Mouse (Mus musculus) gastrocnemius, adult 8-10 months (tissue): ENCODE data around the gene Gpr183. TPM values are rescaled to one million over a fixed set of nuclear protein-coding genes. Genes with fewer than 3 reads are reported as not detected.

Experiments
- DNase-seq, 2 experiments: peaks; one replicate each; pipeline ENCODE4 v3.0.0; 2022; ENCODE audit warnings: low spot score in 2 of 2
- total RNA-seq, 4 experiments: library from RNA; stranded (reverse); gene quantifications; 2 replicates each; pipeline ENCODE4 v1.2.4; 2022

Gene Gpr183
- total RNA-seq, 4 experiments from 2014 or later: 0.15 to 0.38 (median 0.23) TPM

GRCm38 (mm10) chr14:121958041-121958750 lies 6.8 kb downstream of the Gpr183 start:
- no peak for DNase-seq

- no peak for DNase-seq
Measured at GRCm38 (mm10) chr14:121957176-121957871, 7.7 kb downstream of the Gpr183 start.

DNA sequence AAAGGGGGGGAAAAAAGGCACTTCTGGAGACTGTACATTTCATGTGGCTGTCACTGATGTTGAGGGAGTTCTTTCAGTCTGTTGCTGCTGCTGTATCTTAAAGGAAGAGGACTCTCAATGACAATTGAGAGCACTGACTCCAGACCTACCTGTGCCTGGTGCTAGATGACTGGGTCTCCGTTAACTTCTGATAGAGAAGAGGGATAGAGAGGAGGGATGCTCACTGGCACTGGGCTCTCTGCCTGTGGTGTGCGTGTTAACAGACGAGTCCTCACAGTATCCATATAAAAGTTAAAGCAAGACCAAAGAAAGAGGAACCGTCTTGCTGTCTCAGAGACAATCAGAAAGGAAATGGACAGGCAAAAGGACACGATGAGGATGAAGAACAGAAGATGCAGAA lies 8.7 kb downstream of the Gpr183 start:
- no peak for DNase-seq

GRCm38 (mm10) chr14:121955176-121955795 lies 9.7 kb downstream of the Gpr183 start:
- DNase-seq: no peak

DNA sequence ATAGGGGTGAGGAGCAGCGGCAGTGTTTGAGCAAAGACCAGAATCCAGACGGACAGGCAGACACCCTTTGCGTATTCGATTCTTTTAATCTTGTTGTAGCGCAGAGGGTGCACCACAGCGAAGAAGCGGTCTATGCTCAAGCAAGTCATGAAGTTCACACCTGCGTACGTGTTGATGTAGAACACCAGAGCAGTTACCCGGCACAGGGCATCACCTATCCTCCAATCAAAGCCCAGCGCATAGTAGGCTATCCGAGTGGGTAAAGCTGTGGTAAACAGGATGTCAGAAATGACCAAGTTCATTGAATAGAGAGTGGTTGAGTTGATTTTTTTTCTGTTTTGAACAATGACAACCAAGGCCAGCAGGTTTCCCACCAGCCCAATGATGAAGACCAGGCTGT lies 10.4 kb downstream of the Gpr183 start:
- no peak for DNase-seq

- no peak for DNase-seq
Measured at GRCm38 (mm10) chr14:121954129-121954528, 10.9 kb downstream of the Gpr183 start.

DNA sequence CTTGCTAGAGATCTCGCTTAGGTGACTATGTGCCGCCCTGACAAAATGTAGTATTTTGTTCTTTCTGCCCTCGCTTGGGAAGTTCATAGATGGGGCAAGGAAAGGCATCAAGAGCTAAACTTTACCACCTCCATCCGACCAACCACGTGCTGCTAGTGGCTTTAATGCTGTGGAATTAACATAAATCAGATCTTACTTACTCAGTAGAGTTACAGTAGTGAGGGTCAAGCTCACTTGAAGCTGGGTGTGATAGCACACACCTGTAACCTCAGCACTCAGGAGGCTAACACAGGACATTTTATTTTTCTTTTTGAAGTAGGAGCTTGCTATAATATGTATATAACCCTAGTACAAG lies 13.0 kb downstream of the Gpr183 start:
- no peak for DNase-seq

DNA sequence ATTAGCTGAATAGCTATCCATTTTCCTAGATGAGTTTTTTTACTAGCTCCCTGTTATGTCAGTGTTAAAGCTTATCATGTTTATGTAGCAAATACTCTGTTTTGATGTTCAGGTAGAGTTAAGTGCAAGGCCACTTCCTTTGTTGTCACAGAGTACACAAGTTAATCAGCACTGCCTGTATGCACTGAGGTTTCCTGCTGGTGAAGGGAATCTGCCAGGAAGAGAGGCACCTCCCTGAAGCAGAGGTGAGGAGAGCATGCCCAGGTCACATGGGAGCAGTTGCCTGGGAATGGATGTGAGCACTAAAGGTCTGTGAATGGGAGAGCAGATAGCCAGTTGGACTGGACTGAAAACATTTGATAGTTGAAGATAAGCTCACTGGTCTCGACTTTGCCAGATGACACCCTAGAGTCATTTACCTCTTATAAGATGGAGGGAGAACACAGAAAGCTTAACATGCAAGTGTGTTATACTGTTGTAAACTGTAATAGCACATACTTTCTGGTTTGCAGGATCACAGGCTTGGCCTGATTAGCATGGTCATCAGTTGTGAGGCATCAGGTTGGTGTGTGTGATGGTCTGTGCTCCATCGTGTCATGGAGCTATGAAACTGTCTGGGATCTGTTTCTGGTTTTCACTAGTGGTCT lies 13.5 kb downstream of the Gpr183 start:
- no peak for DNase-seq

DNA sequence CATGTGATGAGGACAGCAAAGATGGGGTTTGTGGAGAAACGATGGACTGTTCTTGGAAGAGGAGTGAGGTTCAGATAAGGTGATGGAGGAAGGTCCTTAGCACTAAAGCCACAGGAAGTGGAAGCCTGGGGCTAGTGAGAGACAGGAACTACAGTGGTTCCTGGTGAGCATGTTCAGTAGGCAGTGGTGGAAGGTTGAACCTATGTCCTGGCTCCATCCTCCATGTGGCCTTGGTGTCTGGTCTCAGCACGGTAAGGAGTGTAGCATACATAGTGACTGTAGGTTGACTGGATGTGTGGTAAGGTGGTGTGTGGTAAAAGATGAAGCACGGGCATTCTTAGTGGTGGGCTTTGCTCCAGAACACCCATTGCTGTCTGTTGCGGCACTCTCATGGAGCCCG lies 15.1 kb downstream of the Gpr183 start:
- no peak for DNase-seq

GRCm38 (mm10) chr14:121949436-121949835 lies 15.6 kb downstream of the Gpr183 start:
- DNase-seq: no peak

GRCm38 (mm10) chr14:121947966-121948365 lies 17.0 kb downstream of the Gpr183 start:
- no peak for DNase-seq

DNA sequence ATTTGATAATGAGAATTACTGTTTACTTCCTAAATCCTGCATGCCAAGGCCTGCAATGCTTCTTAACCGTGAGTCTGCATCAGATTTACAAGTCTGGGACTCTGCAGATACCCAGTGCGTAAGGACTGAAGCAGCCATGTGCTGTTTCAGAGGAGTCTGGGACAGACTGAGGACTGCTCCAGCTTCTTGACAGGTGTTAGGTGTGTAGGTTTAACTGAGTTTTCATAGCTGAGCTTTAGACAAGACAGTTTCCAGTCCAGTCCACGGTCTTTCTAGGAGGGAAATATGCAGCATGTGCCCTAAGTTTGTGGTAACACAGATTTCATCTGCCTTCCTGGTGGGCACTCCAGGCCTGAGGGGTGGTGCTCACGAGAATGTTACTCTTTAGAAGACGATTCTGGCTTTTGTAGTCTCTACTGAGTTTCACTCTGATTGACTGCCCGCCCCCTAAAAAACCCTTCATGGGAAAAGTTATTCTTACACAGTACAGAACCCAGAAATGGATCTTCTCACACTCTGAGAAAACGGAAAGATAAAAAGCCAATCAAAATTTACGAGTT lies 17.7 kb downstream of the Gpr183 start:
- no peak for DNase-seq

GRCm38 (mm10) chr14:121946728-121947127 lies 18.3 kb downstream of the Gpr183 start:
- DNase-seq: no peak

- DNase-seq: no peak
Measured at GRCm38 (mm10) chr14:121946131-121946530, 18.9 kb downstream of the Gpr183 start.

DNA sequence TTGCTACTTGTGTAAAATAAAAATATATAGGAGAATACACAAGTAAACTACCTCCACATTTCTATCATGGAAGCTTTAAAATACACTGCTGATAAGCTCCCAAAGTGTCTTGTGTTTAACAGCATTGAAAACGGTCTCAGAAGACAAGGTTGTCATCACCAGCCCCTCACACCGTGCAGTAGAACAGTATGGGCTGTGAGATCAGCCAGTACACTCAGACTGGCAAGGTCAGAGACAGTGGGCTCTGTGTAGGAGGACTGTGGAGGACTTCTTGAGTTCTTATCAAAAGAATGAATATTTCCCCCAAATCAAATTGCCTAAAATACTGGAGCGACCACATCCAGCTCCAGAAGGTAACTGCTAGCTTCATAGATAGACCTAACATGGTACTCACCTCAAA lies 25.4 kb downstream of the Gpr183 start:
- no peak for DNase-seq

DNA sequence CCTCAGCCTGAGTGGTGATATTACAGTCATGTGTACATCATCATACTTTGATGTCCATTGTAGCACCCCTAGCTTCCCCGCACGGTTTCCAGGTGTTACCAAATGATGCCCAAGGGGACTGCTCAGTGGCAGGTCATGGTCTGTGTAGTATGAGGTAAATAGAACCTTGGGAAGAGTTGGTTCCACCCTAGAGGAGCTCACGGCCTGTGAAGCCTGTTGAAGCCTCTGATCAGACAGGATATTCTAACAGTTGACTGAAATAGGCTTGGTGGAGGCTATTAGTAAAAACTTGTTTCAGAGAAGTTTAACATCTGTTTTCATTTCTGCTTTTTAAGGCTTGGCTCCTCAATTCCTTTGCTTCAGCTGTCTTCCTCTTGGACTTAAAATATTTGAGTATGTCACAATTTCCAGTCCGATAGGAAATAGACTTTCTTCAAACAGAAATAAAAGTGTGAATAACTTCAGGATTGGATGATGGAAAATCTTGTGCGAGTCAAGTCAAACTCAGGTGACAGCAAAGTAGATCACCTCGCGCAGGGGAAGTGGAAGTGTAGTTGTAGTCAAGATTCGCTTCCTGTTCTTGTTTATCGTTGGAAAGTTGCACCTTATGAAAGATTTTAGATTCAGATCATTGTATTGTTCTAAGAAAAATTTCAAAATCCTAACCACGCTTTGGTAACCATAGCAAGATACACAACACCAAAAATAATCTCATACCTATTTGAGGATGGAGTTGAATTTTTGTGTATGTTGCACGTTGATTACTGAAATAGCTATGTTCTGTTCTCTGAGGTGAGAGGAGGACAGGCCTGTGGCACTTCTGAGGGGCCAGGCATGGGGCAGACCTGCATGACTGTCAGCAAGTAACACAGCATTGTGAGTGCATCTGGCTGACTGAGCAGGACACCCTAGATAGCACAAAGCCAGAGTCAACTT lies 26.5 kb downstream of the Gpr183 start:
- no peak for DNase-seq

GRCm38 (mm10) chr14:121937601-121938255 lies 27.3 kb downstream of the Gpr183 start:
- DNase-seq: no peak

DNA sequence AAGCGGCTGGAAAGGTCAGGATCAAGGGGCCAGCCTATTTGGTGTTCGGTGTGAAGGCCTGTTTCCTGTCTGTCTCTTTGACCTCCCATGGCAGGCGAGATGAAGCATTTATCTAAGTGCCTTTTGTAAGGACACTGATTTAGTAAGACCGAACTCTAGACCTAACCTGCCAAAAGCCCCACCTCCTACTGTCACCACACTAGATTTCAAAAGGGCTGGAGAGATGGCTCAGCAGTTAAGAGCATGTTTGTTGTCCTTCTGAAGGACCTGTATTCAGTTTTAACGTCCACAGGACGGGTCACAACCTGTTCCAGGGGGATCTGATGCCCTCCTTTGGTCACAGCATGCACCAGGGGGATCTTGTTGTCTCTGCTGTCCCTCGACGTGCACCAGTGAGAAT lies 28.1 kb downstream of the Gpr183 start:
- no peak for DNase-seq

DNA sequence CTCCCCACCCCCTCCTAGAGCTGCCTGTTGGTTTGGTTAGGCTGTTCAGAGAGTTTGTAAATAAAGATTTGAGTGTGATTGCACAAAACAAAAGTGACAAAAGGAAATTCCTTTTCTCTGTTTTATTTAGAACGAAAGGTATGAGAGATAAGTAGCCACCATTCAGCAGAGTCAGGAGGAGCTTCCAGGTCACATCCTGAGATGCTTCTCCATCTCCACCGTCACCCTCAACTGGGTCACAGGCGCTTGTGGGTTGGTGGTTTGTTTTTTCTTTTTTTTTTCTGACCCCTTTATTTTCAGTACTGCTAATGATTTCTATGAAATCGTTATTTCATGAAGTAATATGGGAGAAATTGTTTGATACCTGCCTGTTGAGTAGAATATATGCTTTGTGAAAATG lies 28.6 kb downstream of the Gpr183 start:
- no peak for DNase-seq

DNA sequence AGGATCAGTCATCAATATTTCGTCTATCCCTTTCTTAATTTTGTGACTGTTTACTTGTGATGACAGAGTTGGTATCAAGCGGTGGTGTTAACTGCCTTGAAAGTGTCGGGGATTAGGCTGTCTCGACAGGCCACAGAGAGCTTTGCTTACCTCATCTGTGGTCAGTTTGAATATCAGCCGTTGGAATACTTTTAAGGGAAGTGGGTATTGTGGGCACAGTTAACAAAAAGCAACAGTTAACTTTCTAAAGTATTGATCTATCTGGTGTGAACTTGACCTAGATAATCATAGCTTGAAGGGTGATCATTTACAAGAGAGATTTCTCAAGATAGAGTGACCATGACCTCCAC lies 30.4 kb downstream of the Gpr183 start:
- DNase-seq: no peak
